Mouse (Mus musculus) thymus, adult 2 months (tissue): ENCODE measurements at regions not wholly inside any gene's neighbourhood (a gene's known extent, or its start where the extent isn't known, plus 50 kb on each side); places are given as distances from the start of the nearest gene placed in this dataset.

ENCODE experiments used
- DNase-seq: peaks from one replicate; pipeline ENCODE4 v3.0.0; 2021
- H3K27ac ChIP-seq: fragments of 200-500 bp; 2 replicates; pipeline ENCODE4 v1.5.1; 2012; ENCODE audit warnings: low read length, control low read depth; ENCODE audit not compliant: control insufficient read depth, insufficient read depth
- H3K27me3 ChIP-seq: fragments of 200-500 bp; 2 replicates; pipeline ENCODE4 v1.6.1; 2012; ENCODE audit warnings: mild to moderate bottlenecking, low read length, moderate library complexity, mixed read lengths; ENCODE audit not compliant: control insufficient read depth, insufficient read depth
- H3K36me3 ChIP-seq: fragments of 200-500 bp; 2 replicates; pipeline ENCODE4 v1.6.1; 2012; ENCODE audit warnings: mild to moderate bottlenecking, low read length, moderate library complexity; ENCODE audit not compliant: control insufficient read depth, insufficient read depth
- H3K4me1 ChIP-seq: fragments of 200-500 bp; replicated peaks from 2 replicates; pipeline ENCODE4 v1.6.1; 2012; ENCODE audit warnings: low read length; ENCODE audit not compliant: control insufficient read depth, insufficient read depth
- H3K4me3 ChIP-seq: fragments of 200-500 bp; 2 replicates; pipeline ENCODE4 v1.5.1; 2012; ENCODE audit warnings: mild to moderate bottlenecking, low read length, control low read depth, moderate library complexity; ENCODE audit not compliant: control insufficient read depth, insufficient read depth
- CTCF ChIP-seq: fragments of 200-500 bp; IDR thresholded peaks from 2 replicates; pipeline ENCODE4 v1.5.1; 2012; ENCODE audit warnings: mild to moderate bottlenecking, control low read depth, low read length, moderate library complexity, borderline replicate concordance; ENCODE audit not compliant: control insufficient read depth, poor library complexity, insufficient read depth; ENCODE audit errors: extremely low read depth
- POLR2A ChIP-seq: fragments of 200-500 bp; IDR thresholded peaks from 2 replicates; pipeline ENCODE4 v1.6.1; 2012; ENCODE audit warnings: mild to moderate bottlenecking, low read length, control low read depth, moderate library complexity; ENCODE audit not compliant: control insufficient read depth, poor library complexity, insufficient read depth; ENCODE audit errors: extremely low read depth
- WGBS: fragments of 180-500 bp; shearing (Covaris S2); methylation state at CpG from one replicate; pipeline ENCODE4 v1.1.7; 2018; 5-methylcytosine and 5-hydroxymethylcytosine counted together

DNA sequence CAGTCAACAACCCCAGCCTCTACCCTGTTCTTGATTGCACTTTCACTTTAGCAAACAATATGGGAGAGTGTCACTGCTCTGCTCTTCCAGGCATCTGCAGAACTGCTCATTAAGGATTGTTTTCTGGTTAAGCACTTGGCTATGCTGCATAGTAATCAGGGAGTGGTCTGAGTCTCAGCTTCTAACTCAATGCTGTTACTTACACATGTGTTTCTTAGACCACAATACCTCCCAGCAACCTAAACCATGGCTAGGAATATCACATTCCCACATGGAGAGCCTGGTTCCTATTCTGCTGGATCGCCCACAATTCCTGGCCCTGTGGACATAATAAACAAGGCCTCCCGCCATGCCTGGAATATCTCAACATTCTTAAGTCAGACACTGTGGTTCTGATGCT is 493.3 kb upstream of the Id2 start:
- Histone ChIP-seq H3K36me3 (no peaks in the 10 kb centered on the region), H3K27me3 (no peaks in the 10 kb centered on the region), H3K27ac (no peak overlapping the region), H3K4me1 (no peaks in the 10 kb centered on the region; the same call in 1 of the 2 replicates), H3K4me3 (no peak overlapping the region)
- DNase-seq: no peak
- WGBS: 99% methylated on average over 2 of the region's 2 CpGs
- no peak for TF ChIP-seq CTCF
- no peak for TF ChIP-seq POLR2A

DNA sequence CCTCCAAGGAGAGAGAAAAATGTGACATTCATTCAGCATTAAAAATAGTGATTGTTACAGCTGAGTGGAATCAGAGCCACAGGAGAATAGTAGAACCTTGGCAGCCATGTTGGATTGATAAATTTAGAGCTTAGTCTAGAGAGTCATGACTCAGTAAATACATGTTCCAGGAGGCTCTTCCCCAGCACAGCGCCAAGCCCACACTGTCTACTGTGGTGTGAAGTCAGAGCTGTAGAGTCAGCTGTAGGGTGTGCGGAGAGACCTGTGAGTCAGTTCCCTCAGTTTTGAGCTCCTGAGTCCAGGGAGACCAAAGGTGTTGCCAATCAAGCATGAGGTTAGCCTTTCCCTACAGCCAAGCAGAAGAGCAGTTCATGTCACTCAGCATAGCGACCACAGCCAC is 488.8 kb upstream of the Id2 start:
- Histone ChIP-seq H3K27ac (no peak overlapping the region), H3K36me3 (no peaks in the 10 kb centered on the region), H3K27me3 (no peaks in the 10 kb centered on the region), H3K4me1 (no peaks in the 10 kb centered on the region; the same call in 1 of the 2 replicates), H3K4me3 (no peak overlapping the region)
- no peak for DNase-seq
- 95% methylated on average over 3 of the region's 3 CpGs for WGBS
- no peak for TF ChIP-seq POLR2A
- TF ChIP-seq CTCF: no peak

DNA sequence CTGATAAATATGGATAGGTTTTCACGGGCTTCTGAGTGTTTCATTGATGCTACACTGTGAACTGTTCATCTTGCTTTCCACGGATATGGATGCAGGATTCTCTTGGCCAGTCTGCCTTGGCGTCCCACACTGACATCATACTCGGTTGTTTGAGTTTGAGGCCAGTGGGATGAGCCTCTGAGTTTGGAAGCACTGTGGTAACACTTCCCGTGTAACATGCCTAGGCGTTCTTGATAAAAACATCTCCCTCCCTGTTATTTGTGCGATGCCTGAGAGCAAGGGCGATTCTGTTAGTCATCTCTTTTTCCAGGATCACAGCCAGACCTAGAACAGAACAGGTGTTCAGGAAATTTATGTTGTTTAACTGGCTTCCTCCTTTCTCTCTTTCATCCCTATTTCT is 482.5 kb upstream of the Id2 start:
- Histone ChIP-seq H3K4me1 (no peaks in the 10 kb centered on the region), H3K27ac (no peak overlapping the region), H3K27me3 (no peaks in the 10 kb centered on the region), H3K36me3 (no peaks in the 10 kb centered on the region), H3K4me3 (no peak overlapping the region)
- 84% methylated on average over 8 of the region's 8 CpGs for WGBS
- no peak for TF ChIP-seq POLR2A
- TF ChIP-seq CTCF: no peak
- DNase-seq: no peak

DNA sequence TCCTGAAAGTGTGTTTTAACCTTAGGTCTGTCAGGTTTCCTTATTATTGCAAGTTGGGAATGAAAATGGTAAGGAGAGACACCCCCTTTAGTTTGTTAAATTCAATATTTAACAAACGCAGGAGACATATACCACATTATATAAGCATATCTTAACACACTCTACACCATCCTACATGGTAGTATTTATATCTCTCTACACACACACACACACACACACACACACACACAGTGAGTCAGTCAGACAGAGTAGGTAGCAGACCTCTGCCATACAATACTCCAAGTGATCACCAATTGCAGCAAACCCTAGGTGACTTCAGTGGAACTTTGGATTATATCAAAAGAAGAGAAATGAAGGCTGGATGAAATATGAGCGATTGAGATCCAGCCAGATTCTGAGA is 468.2 kb upstream of the Id2 start:
- no peak overlapping the region for H3K4me3 ChIP-seq
- H3K27me3 ChIP-seq: no peaks in the 10 kb centered on the region
- TF ChIP-seq CTCF (no peak), POLR2A (no peak)
- no peaks in the 10 kb centered on the region for H3K36me3 ChIP-seq
- H3K27ac ChIP-seq: no peak overlapping the region
- WGBS: 91% methylated on average over 2 of the region's 2 CpGs
- no peaks in the 10 kb centered on the region for H3K4me1 ChIP-seq
- no peak for DNase-seq

DNA sequence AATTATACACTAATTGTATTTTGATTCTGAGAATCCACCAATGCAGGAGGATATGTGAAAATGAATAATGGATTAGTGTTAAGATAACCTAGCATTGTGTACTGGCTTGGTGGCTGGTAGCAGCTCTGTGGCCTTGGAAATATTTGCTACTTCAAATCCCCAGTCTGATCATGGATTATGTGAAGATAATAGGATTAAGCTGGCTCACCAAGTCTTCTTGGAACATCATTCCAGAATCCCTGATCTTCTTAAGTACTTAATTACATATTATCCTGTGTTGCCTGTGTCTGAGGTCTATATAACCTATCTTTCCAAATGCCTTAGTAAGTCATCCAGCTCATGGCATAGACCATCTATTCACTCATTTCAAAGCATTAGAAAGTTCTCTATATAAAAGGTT is 462.7 kb upstream of the Id2 start:
- no peak for DNase-seq
- H3K27me3 ChIP-seq: no peaks in the 10 kb centered on the region
- TF ChIP-seq POLR2A (no peak), CTCF (no peak)

DNA sequence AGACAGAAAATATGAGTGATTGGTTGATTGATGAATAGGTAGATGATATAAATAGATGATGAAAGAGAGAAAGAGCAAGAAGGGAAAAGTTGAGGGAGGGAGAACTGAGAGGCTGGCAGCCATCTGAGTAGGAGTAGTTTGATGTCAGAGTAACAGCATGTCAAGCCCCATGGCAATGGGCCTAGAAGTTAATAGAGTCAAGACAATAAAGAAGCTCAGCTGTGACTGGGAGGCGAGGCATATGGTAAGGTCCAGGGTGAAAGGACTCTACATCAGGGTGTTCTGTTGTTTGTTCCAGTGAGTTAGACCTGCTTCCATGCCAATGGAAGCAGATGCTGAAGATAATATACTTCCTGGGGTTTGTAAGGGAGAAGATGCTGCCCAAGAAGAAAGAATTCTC is 456.7 kb upstream of the Id2 start:
- WGBS: 95% methylated on average over 1 of the region's 1 CpGs
- Histone ChIP-seq H3K4me3 (no peak overlapping the region), H3K36me3 (no peaks in the 10 kb centered on the region), H3K27ac (no peak overlapping the region), H3K27me3 (no peaks in the 10 kb centered on the region), H3K4me1 (no peaks in the 10 kb centered on the region)
- no peak for TF ChIP-seq POLR2A
- TF ChIP-seq CTCF: no peak
- no peak for DNase-seq

More for the DNA sequence above, 462.7 kb upstream of the Id2 start:
- Histone ChIP-seq H3K36me3 (no peaks in the 10 kb centered on the region), H3K4me1 (no peaks in the 10 kb centered on the region), H3K4me3 (no peak overlapping the region), H3K27ac (no peak overlapping the region)

DNA sequence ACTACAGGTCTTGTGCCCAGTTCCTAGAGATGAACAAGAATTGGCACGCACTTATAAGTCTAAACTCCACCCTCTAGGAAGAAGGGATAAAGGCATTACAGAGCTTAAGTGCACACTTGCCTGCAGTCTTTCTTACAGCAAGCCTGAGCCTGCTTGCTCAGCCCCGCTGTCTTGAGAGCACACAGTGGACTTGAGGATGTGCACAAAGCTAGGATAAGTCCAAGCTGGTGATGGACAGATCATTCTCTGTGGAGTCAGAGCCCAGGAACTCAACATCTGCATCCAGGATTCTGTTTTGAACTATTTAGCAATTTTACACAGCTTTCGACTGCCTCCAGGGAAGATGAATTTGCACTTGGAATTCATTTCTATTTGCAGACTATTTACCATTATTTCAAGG is 452.8 kb upstream of the Id2 start:
- Histone ChIP-seq H3K27ac (no peak overlapping the region), H3K4me1 (no peaks in the 10 kb centered on the region), H3K4me3 (no peak overlapping the region), H3K27me3 (no peaks in the 10 kb centered on the region), H3K36me3 (no peaks in the 10 kb centered on the region)
- WGBS: 95% methylated on average over 3 of the region's 3 CpGs
- DNase-seq: no peak
- TF ChIP-seq POLR2A (no peak), CTCF (no peak)

DNA sequence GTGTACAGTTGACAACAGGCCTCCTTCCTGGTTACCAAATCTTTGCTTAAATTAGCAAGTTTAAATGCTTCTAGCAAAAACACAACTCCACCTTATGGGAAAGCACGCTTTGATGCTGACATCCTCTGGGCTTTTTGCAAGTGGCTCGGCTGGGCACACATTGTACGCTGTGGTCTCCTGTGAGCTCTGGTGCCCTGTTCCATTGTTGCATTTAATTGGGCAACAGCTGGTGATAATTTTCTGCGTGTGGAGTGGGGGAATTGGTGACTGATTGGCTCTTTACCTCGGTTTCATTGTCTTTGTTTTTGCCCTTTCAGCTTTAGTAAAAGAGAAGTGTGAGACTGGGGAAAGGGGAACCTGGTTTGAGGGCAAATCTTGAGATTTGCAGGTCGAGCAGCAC is 447.3 kb upstream of the Id2 start:
- no peaks in the 10 kb centered on the region for H3K27me3 ChIP-seq
- 56% methylated on average over 6 of the region's 6 CpGs for WGBS
- no peaks in the 10 kb centered on the region for H3K36me3 ChIP-seq
- no peak overlapping the region for H3K27ac ChIP-seq
- no peak overlapping the region for H3K4me3 ChIP-seq
- DNase-seq: no peak
- TF ChIP-seq CTCF (no peak), POLR2A (no peak)
- H3K4me1 ChIP-seq: no peaks in the 10 kb centered on the region
